Mouse (Mus musculus) spleen, embryonic (tissue): ENCODE measurements around the gene Klf2.

Experiments used
- CTCF ChIA-PET: fragments of 350-600 bp; sonication (Branson Sonifier 250); formaldehyde crosslinking; loops from one replicate; lab custom pipeline; 2022; lab: Charles Lee

Gene Klf2

GRCm38 (mm10) chr8:72302986-72303612, 15.7 kb upstream of the Klf2 start:
- CTCF ChIA-PET = interaction anchor here (0.7 to 0.8 kb wide), 3 partner anchors 35 to 102 kb away, joined by 3 to 8 read pairs (median 7); no protein-coding TSS in a partner anchor

GRCm38 (mm10) chr8:72303633-72304032, 15.2 kb upstream of the Klf2 start:
- CTCF ChIA-PET = interaction anchor here (0.7 to 0.8 kb wide), 2 partner anchors 35 to 62 kb away, joined by 3 to 7 read pairs; no protein-coding TSS in a partner anchor

GRCm38 (mm10) chr8:72305210-72305905, 13.5 kb upstream of the Klf2 start, which contains the start of gene Gm10282:
Gene Gm10282 (minus strand): TSS chr8:72305260.
- CTCF ChIA-PET = no interaction called here

DNA sequence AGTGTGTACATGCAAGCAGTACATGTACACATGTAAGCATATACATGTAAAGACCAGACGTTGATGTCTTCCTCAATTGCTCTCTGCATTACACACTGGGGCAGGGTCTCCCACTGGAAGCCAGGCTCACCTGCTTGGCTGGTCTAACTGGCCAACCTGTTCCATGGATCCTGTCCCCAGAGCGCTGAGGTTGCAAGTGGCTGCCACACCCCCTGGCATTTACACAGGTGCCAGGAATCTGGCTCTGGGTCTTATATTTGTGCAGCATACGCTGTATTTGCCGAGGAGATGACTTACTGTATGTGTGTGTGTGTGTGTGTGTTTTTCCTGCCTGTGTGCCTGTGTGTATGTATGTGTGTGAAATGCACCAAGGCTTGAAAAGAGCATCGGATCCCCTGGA, 11.9 kb upstream of the Klf2 start:
- CTCF ChIA-PET = no interaction called here

- CTCF ChIA-PET = no interaction called here
These were observed 10.6 kb upstream of the Klf2 start for GRCm38 (mm10) chr8:72308276-72308675.

GRCm38 (mm10) chr8:72310849-72311506, 7.9 kb upstream of the Klf2 start:
- CTCF ChIA-PET = no interaction called here

GRCm38 (mm10) chr8:72312926-72313518, 5.8 kb upstream of the Klf2 start:
- CTCF ChIA-PET = no interaction called here

GRCm38 (mm10) chr8:72316053-72316695, 2.7 kb upstream of the Klf2 start:
- CTCF ChIA-PET = interaction anchor here (0.5 to 0.6 kb wide), 2 partner anchors 15 to 179 kb away, joined by 3 read pairs; no protein-coding TSS in a partner anchor

DNA sequence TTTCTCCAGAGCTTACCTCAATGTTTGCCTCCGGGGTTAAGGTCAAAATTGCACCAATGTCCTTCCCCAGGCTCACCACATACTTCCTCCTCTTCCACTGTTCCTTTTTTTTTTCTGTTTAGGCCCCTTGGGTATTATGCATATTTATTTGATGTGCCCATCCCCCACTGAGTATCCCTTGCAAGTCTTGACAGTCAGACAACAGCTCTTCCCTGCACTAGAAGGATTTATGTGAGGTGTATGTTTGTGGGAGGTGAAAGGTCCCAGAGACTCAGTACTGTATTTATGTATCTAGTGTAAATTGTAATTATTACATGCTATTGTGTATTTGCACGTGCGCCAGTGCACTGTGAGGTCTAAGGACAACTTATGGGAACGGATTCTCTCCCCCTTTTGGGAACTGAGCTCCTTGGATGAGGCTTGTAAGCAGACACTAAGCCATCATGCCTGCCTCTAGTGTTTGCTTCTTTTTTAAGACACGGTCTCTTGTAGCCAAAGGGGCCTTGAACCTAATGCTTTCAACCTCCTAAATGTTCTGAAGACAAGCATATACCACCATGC, 1.0 kb upstream of the Klf2 start:
- CTCF ChIA-PET = no interaction called here

DNA sequence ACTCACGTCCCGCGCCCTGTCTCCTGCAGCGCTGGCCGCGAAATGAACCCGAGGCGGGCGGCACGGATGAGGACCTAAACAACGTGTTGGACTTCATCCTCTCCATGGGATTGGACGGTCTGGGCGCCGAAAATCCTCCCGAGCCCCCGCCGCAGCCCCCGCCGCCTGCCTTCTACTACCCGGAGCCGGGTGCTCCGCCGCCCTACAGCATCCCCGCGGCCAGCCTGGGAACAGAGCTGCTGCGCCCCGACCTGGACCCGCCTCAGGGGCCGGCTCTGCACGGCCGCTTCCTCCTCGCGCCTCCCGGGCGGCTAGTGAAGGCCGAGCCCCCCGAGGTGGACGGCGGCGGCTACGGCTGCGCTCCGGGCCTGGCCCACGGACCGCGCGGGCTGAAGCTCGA, 564 bp downstream of the Klf2 start:
- CTCF ChIA-PET = interaction anchor here (0.9 kb wide), 1 partner anchor 53 kb away, joined by 3 read pairs; no protein-coding TSS in a partner anchor

GRCm38 (mm10) chr8:72319921-72320802, 1.3 kb downstream of the Klf2 start:
- CTCF ChIA-PET = no interaction called here

- CTCF ChIA-PET = no interaction called here
These were observed 2.2 kb downstream of the Klf2 start for GRCm38 (mm10) chr8:72320803-72321583.

DNA sequence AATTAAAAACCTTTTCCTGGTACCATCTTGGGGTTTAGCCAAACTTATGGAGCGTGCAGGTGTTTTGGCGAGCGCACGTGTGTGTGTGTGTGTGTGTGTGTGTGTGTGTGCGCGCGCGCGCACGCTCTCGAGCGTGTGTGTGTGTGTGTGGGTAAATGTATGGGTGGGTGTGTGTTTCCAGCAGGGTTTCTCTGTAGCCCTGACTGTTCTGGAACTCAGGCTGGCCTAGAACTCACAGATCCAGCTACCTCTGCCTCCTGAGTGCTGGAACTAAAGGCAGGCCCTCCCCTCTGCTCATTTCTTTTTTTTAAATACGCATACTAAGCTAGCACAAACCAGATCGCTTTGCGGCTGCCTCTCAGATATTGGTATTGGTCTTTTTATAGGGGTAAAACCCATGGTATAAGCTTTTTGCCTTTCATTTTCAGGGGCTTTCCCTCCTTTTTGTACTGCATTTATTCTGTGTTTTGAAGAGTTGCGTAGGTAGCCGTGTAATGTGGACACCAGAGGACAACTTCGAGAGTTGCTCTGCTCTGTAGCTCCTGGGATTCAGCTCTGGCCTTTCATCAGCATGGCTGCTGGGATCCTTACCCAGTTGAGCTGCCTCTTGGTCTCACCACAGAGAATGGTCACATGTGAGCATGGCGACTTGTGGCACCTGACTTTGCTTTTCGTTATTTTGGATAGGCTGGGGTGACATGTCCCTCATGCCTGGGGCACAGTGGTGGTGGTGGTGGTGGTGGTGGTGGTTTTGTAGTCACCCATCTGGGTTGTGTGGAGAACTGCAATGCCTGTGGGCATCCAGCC, 3.0 kb downstream of the Klf2 start:
- CTCF ChIA-PET = interaction anchor here (0.9 to 1.1 kb wide), 2 partner anchors 20 to 39 kb away, joined by 3 to 12 read pairs; no protein-coding TSS in a partner anchor

- CTCF ChIA-PET = interaction anchor here (0.9 to 1.1 kb wide), 2 partner anchors 20 to 32 kb away, joined by 3 read pairs; no protein-coding TSS in a partner anchor
These were observed 3.6 kb downstream of the Klf2 start for GRCm38 (mm10) chr8:72322471-72322889.

GRCm38 (mm10) chr8:72323131-72323725, 4.4 kb downstream of the Klf2 start:
- CTCF ChIA-PET = interaction anchor here (0.9 kb wide), 1 partner anchor 31 kb away, joined by 3 read pairs; no protein-coding TSS in a partner anchor

DNA sequence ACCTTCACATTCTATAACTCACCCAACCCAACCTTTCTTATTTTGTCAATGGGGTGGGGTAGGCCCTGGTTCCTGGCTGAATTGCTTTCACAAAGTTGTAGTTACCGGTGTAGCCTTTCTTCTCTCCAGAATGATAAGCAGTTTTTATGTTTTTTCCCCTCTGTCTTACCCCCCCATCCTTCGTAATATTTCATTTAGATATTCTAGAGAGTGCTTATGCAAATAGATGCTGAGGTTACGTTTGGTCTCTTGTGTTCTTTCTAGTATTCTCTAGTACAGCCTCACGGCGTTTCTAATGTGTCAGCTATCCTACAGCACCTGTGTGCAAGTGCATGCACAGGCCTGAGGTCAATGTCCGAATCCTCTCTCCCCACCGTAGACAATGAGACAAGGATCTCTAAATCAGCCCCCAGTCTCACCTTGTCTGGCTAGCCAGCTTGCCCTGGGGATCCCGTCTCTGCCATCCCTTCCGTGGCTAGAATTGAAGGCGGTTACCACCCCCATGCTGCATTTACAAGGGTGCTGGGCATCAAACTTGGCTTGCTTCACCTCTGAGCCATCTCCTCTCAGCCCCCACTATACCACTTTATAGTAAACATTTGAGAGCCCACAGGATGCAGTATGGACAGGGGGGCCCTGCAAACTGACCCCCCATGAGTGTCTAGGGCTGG, 5.3 kb downstream of the Klf2 start:
- CTCF ChIA-PET = interaction anchor here (0.8 kb wide), 1 partner anchor 60 kb away, joined by 3 read pairs; no protein-coding TSS in a partner anchor

DNA sequence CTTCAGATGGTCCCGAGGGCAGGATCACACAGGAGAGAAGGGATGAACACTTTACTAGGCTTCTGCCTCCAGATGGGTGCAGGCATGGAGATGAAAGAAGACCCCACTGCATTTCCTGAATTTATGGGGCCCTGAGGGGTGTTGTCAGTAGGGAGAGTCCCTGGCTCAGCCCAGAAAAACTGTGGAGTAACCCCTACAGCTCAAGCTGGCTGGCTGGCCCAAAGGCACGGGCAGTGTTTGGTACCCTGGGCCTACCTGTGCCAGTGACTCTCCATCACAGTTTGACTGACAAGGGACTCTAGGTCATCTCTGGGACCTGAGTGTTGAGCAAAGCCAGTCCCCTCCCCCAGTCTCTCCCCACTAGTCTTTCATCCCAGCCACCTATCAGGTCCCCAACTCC, 5.9 kb downstream of the Klf2 start:
- CTCF ChIA-PET = interaction anchor here (0.6 to 1.2 kb wide), 3 partner anchors 38 to 61 kb away, joined by 3 to 6 read pairs (median 3); no protein-coding TSS in a partner anchor
